Mouse (Mus musculus) bone marrow, adult 2 months (tissue): ENCODE data around the gene Elobl.

ENCODE experiments used
- CTCF ChIP-seq: fragments of 200-500 bp; IDR thresholded peaks from 2 replicates; pipeline ENCODE4 v1.5.1; 2011; ENCODE audit warnings: low read length, control low read depth; ENCODE audit not compliant: control insufficient read depth, insufficient read depth
- POLR2A ChIP-seq: fragments of 200-500 bp; IDR thresholded peaks from 2 replicates; pipeline ENCODE4 v1.6.1; 2011; ENCODE audit warnings: low read depth, mild to moderate bottlenecking, control low read depth, low read length, borderline replicate concordance; ENCODE audit not compliant: control insufficient read depth

GRCm38 (mm10) chr11:89007582-89007981 is 40.9 kb upstream of the Elobl start:
- TF ChIP-seq CTCF: no peak
- no peak for TF ChIP-seq POLR2A
